Comparison of ENCODE assay signal across 14 mouse cellular contexts in the genomic region with DNA sequence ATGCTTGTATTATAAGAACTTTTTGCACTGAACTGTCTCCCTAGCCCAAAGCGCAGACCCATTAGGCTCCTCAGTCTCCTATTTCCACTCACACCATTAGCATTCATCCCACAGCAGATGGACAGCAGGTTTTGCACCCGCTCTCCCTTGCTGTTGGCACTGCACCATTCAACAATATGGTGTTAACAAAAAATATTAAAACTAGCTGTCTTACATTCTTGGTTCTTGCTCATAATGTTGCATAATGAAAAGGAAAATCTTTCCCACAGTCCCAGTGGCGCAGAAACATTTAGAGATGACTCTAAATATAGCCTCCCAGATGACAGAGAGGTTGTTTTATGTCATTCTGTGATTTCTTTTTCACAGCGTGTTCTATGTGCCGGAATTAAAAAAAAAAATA. TPM values are rescaled to one million over a fixed set of nuclear protein-coding genes. Genes with fewer than 3 reads are reported as not detected.
A peak's percentile ranks its signal among the peaks of the same experiment; 100 is the strongest.
DNase-seq lines count a peak whose midpoint lies in the region; ATAC-seq and TF ChIP-seq lines count a peak whose summit lies in the region.
"Had no signal": no experiment of that assay in that cellular context is flagged by ENCODE, and none has a peak within 500 bp of the region (broad histone marks: within the 10 kb centered on the region; RNA-seq: fewer than 3 reads in every experiment).

No protein-coding gene starts in this region.

- TF ChIP-seq EP300 in CH12.LX (IDR thresholded peaks at IDR 0.05; ENCODE audit: low read length), result no peak

- peak; percentile 59 for ATAC-seq in forebrain, embryonic 16.5 days
- ATAC-seq in forebrain, embryonic 11.5 days (replicated peaks; ENCODE audit: low FRiP score), result no peak
- no peak for ATAC-seq in midbrain, postnatal 0 days (ENCODE audit: low FRiP score)

- no peak overlapping the region for H3K9ac ChIP-seq in forebrain, embryonic 16.5 days (replicated peaks; ENCODE audit: low read depth, low read length)
- no peak overlapping the region for H3K9ac ChIP-seq in forebrain, embryonic 11.5 days (ENCODE audit: low read length)
- no peak overlapping the region for H3K9ac ChIP-seq in CH12.LX (ENCODE audit: insufficient read depth, low read depth)
- H3K9ac ChIP-seq in midbrain, postnatal 0 days (replicated peaks; ENCODE audit: low read length, poor library complexity, severe bottlenecking), result no peak overlapping the region
- H3K9ac ChIP-seq: limb, embryonic 12.5 days; lung, embryonic 14.5 days had no signal

- H3K27ac ChIP-seq in forebrain, embryonic 16.5 days (ENCODE audit: low read length), result no peak overlapping the region
- H3K27ac ChIP-seq in forebrain, embryonic 11.5 days (ENCODE audit: low read depth, low read length), result no peak overlapping the region
- no peak overlapping the region for H3K27ac ChIP-seq in CH12.LX (ENCODE audit: insufficient read depth, low read depth)
- H3K27ac ChIP-seq in cortical plate, adult 2 months (ENCODE audit: insufficient read depth, low read length), result peak overlapping the region; percentile 89
- H3K27ac ChIP-seq in midbrain, postnatal 0 days (ENCODE audit: low read depth, low read length), result no peak overlapping the region
- H3K27ac ChIP-seq: limb, embryonic 12.5 days; stomach, postnatal 0 days had no signal

- in situ Hi-C loops in CH12.LX (cut with MboI; ENCODE audit: low pct_ligation_motif_present, low pct_unique_long_range_greater_than_20kb, low sequenced_read_pairs), result no loop called here

- no peak overlapping the region for H3K4me3 ChIP-seq in forebrain, embryonic 16.5 days (replicated peaks; ENCODE audit: low read length)
- no peak overlapping the region for H3K4me3 ChIP-seq in forebrain, embryonic 11.5 days (ENCODE audit: low read depth, low read length)
- H3K4me3 ChIP-seq in CH12.LX (replicated peaks in 1 of 3; ENCODE audit: low read depth in 2 of 3, low read length in 2 of 3, poor library complexity in 1 of 3), result no peak overlapping the region
- H3K4me3 ChIP-seq in cortical plate, adult 2 months (ENCODE audit: insufficient read depth, low read length), result no peak overlapping the region
- H3K4me3 ChIP-seq in midbrain, postnatal 0 days (ENCODE audit: low read depth, low read length), result no peak overlapping the region
- H3K4me3 ChIP-seq: limb, embryonic 12.5 days had no signal

- no peaks in the 10 kb centered on the region for H3K9me3 ChIP-seq in forebrain, embryonic 16.5 days (ENCODE audit: control insufficient read depth, low read length)
- no peaks in the 10 kb centered on the region for H3K9me3 ChIP-seq in forebrain, embryonic 11.5 days (ENCODE audit: control insufficient read depth, low read length)
- H3K9me3 ChIP-seq in CH12.LX (replicated peaks; ENCODE audit: low read length), result peaks cover 2% of the 10 kb centered on the region
- no peaks in the 10 kb centered on the region for H3K9me3 ChIP-seq in midbrain, postnatal 0 days (ENCODE audit: low read length)
- H3K9me3 ChIP-seq: limb, embryonic 12.5 days had no signal

- 61% methylated on average over 5 of the region's 5 CpGs for WGBS in forebrain, embryonic 16.5 days
- WGBS in forebrain, embryonic 11.5 days, result 93% methylated on average over 5 of the region's 5 CpGs
- WGBS in midbrain, postnatal 0 days, result 86% methylated on average over 5 of the region's 5 CpGs

- H3K27me3 ChIP-seq in forebrain, embryonic 16.5 days (replicated peaks; ENCODE audit: control insufficient read depth, insufficient read depth, low read length), result no peaks in the 10 kb centered on the region
- no peaks in the 10 kb centered on the region for H3K27me3 ChIP-seq in forebrain, embryonic 11.5 days (ENCODE audit: control insufficient read depth, insufficient read depth, low read length)
- H3K27me3 ChIP-seq in CH12.LX (replicated peaks), result no peaks in the 10 kb centered on the region
- no peaks in the 10 kb centered on the region for H3K27me3 ChIP-seq in midbrain, postnatal 0 days (ENCODE audit: insufficient read depth, low read length)
- H3K27me3 ChIP-seq: limb, embryonic 12.5 days had no signal

- peaks cover 6% of the 10 kb centered on the region for H3K4me1 ChIP-seq in forebrain, embryonic 16.5 days (replicated peaks; ENCODE audit: control insufficient read depth, insufficient read depth, low read length)
- H3K4me1 ChIP-seq in forebrain, embryonic 11.5 days (replicated peaks; ENCODE audit: control insufficient read depth, insufficient read depth, low read length), result no peaks in the 10 kb centered on the region
- H3K4me1 ChIP-seq in CH12.LX (ENCODE audit: control insufficient read depth in 1 of 2, insufficient read depth in 2 of 2), result no peaks in the 10 kb centered on the region
- H3K4me1 ChIP-seq in cortical plate, adult 2 months (ENCODE audit: control insufficient read depth, insufficient read depth, low read length), result peaks cover 6% of the 10 kb centered on the region; the same call in 1 of the 2 replicates
- no peaks in the 10 kb centered on the region for H3K4me1 ChIP-seq in midbrain, postnatal 0 days (ENCODE audit: insufficient read depth, low read length)
- H3K4me1 ChIP-seq: limb, embryonic 12.5 days had no signal

- no peak for TF ChIP-seq POLR2A in CH12.LX (IDR thresholded peaks at IDR 0.05; ENCODE audit: low read depth, low read length)
- TF ChIP-seq POLR2A in cortical plate, adult 2 months (IDR thresholded peaks at IDR 0.05; ENCODE audit: extremely low read depth, insufficient read depth, low read length), result no peak

- TF ChIP-seq RAD21 in CH12.LX (IDR thresholded peaks at IDR 0.05; ENCODE audit: low read depth, low read length), result no peak

- no peak for DNase-seq in forebrain, embryonic 11.5 days (ENCODE audit: low spot score)
- peak; percentile 42 to 81 for DNase-seq in layer of hippocampus, adult 18-20 months (ENCODE audit: low spot score in 2 of 2)
- DNase-seq in layer of hippocampus, postnatal 10 days (ENCODE audit: low spot score in 2 of 2), result no peak
- DNase-seq in CH12.LX (ENCODE audit: extremely low read depth), result no peak
- DNase-seq in thymus, postnatal 14 days, result no peak
- DNase-seq in midbrain, postnatal 0 days (ENCODE audit: low spot score), result no peak
- DNase-seq: gastrocnemius, postnatal 10 days; lung, embryonic 14.5 days; spleen, adult 18-20 months had no signal

- no peaks in the 10 kb centered on the region for H3K36me3 ChIP-seq in forebrain, embryonic 16.5 days (ENCODE audit: control insufficient read depth, insufficient read depth)
- no peaks in the 10 kb centered on the region for H3K36me3 ChIP-seq in forebrain, embryonic 11.5 days (ENCODE audit: control insufficient read depth, insufficient read depth, low read length)
- no peaks in the 10 kb centered on the region for H3K36me3 ChIP-seq in CH12.LX (replicated peaks in 1 of 2; ENCODE audit: control insufficient read depth in 1 of 2, insufficient read depth in 1 of 2, low read length in 1 of 2)
- H3K36me3 ChIP-seq in midbrain, postnatal 0 days (ENCODE audit: insufficient read depth, low read length), result peaks cover 5% of the 10 kb centered on the region; the same call in 1 of the 2 replicates
- H3K36me3 ChIP-seq: limb, embryonic 12.5 days had no signal

- dilution Hi-C loops in CH12.LX (cut with MboI; ENCODE audit: extremely low pct_ligation_motif_present, extremely low pct_unique_long_range_greater_than_20kb, low sequenced_read_pairs), result no loop called here

- H3K79me2 ChIP-seq in CH12.LX (replicated peaks; ENCODE audit: control insufficient read depth, extremely low read depth, insufficient read depth, poor library complexity, severe bottlenecking), result no peaks in the 10 kb centered on the region

- no peak for TF ChIP-seq CTCF in CH12.LX (conservative IDR thresholded peaks at IDR 0.05 in 1 of 2, IDR thresholded peaks at IDR 0.05 in 1 of 2; ENCODE audit: low read depth in 2 of 2, low read length in 2 of 2)
- no peak for TF ChIP-seq CTCF in cortical plate, adult 2 months (IDR thresholded peaks at IDR 0.05; ENCODE audit: extremely low read depth, insufficient read depth, low read length)
- no peak for TF ChIP-seq CTCF in midbrain, postnatal 0 days (IDR thresholded peaks at IDR 0.05)

- no peak overlapping the region; the same call in 1 of the 2 replicates for H3K4me2 ChIP-seq in forebrain, embryonic 16.5 days (ENCODE audit: low read length)
- no peak overlapping the region for H3K4me2 ChIP-seq in forebrain, embryonic 11.5 days (ENCODE audit: low read depth, low read length, severe bottlenecking)
- H3K4me2 ChIP-seq in CH12.LX (ENCODE audit: insufficient read depth, low read depth, poor library complexity, severe bottlenecking), result peak overlapping the region; percentile 21
- no peak overlapping the region for H3K4me2 ChIP-seq in midbrain, postnatal 0 days (ENCODE audit: low read depth, low read length, poor library complexity, severe bottlenecking)
- H3K4me2 ChIP-seq: limb, embryonic 12.5 days; lung, embryonic 14.5 days; midbrain, embryonic 11.5 days had no signal

TF ChIP-seq in CH12.LX, 34 proteins besides CTCF, POLR2A, EP300 and RAD21:
- no peak for TF ChIP-seq IRF4 (IDR thresholded peaks at IDR 0.05; ENCODE audit: low read depth, low read length)
- no peak for TF ChIP-seq RCOR1 (conservative IDR thresholded peaks at IDR 0.05; ENCODE audit: low read depth, low read length)
- TF ChIP-seq MYC (IDR thresholded peaks at IDR 0.05; ENCODE audit: low read depth, low read length), result no peak
- TF ChIP-seq NELFE (IDR thresholded peaks at IDR 0.05; ENCODE audit: low read depth, low read length), result no peak
- TF ChIP-seq USF1 (IDR thresholded peaks at IDR 0.05; ENCODE audit: low read depth, low read length), result no peak
- no peak for TF ChIP-seq MEF2A (IDR thresholded peaks at IDR 0.05; ENCODE audit: borderline replicate concordance, low read depth, low read length)
- no peak for TF ChIP-seq JUND (conservative IDR thresholded peaks at IDR 0.05; ENCODE audit: low read depth, low read length)
- TF ChIP-seq SMC3 (IDR thresholded peaks at IDR 0.05; ENCODE audit: low read depth, low read length), result no peak

RNA-seq across cellular contexts. Expression of a gene that starts 22.5 kb away (rescaled TPM):
- polyA plus RNA-seq in forebrain, embryonic 16.5 days (2015; fragmentation: Nextera tagmentation; extraction: Ambion mirVana), result 74.5 and 76.3 TPM in 2 replicates
- 37.8 and 40.6 TPM in 2 replicates for polyA plus RNA-seq in forebrain, embryonic 11.5 days (2014; fragmentation: Nextera tagmentation; extraction: Ambion mirVana)
- total RNA-seq in layer of hippocampus, adult 18-20 months (2021), result 10 to 100 TPM; 61.1 to 64.7 TPM
- 10 to 100 TPM; 59.9 to 64.5 TPM for total RNA-seq in layer of hippocampus, postnatal 10 days (2021)
- 19.9 and 22.9 TPM in 2 replicates for total RNA-seq in CH12.LX (2012; rRNA removed)
- 19.9 and 23.6 TPM in 2 replicates for total RNA-seq in CH12.LX (2014; rRNA removed)
- polyA plus RNA-seq in CH12.LX (2012; ENCODE audit: insufficient read length, low read depth), result 20.6 and 21.6 TPM in 2 replicates
- polyA plus RNA-seq in cortical plate, adult 2 months (2012; rRNA removed), result 76.2 and 79.2 TPM in 2 replicates
- total RNA-seq in midbrain, postnatal 0 days (2014; rRNA removed), result 69.5 and 72.9 TPM in 2 replicates
- polyA plus RNA-seq in midbrain, postnatal 0 days (2015; fragmentation: Nextera tagmentation; extraction: Ambion mirVana), result 65.4 and 71.0 TPM in 2 replicates

Comparison
In these comparisons a context has a peak if more than half of its experiments do, and no peak if none do; other contexts are left out.
1. DNase-seq: peak in layer of hippocampus, adult 18-20 months (2 of 2); none in forebrain, embryonic 11.5 days (single experiment), layer of hippocampus, postnatal 10 days (0 of 2), CH12.LX (single experiment), thymus, postnatal 14 days (single experiment) and midbrain, postnatal 0 days (single experiment).